Mouse (Mus musculus): ENCODE measurements at regions not wholly inside any gene's neighbourhood (a gene's known extent, or its start where the extent isn't known, plus 50 kb on each side); places are given as distances from the start of the nearest gene placed in this dataset.

DNA sequence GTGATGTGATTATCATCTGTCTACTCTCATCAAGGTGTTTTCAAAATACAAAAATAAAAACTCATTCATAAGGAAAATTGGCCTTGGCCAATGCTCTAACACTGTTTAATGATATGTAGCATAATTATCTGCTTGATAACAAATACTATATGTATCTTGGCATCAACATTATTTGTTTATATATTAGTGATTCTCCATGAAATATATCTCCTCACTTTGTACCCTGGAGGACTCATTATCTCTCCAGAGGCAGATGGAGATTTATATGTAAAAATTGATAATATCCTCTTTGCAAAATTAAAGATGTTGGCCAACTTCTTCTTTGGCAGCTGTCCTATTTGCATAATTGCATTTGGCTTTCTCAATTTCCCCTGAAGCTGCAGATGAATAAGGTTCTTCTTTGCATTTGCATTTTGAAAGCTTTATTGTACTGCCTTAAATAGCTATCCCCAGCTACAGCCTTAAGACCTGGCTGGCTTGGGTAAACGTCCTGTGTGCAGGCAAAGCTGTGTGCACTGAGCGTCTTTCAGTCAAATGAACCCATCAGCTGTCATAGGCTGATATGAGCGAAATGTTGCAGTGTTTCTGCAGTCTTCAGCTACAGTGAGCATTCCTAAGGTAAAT lies 124.7 kb upstream of the Otogl start:
- ATAC-seq (replicated peaks; ENCODE audit: low FRiP score, low TSS enrichment, poor library complexity, severe bottlenecking) = no peak

DNA sequence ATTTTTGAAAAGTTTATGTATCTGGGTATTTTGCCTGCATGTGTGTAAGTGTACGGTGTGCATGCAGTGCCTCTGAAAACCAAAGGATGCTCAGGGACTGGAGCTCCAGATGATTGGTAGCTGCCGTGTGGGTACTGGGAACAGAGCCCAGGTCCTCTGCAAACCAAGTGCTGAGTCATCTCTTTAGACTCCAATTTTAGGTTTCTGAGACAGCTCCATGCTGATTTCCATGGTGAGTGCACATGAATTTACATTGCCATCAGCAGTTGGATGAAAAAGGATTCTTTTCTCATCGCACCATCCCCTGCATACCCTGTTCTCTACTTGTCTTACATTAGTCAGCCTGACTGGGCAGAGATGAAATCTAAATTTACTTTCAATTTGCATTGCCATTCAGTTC lies 122.1 kb upstream of the Otogl start:
- ATAC-seq (replicated peaks; ENCODE audit: low FRiP score, low TSS enrichment, poor library complexity, severe bottlenecking) = 0 out of 2 replicates have a peak, but pooled peaks have one; percentile 5

DNA sequence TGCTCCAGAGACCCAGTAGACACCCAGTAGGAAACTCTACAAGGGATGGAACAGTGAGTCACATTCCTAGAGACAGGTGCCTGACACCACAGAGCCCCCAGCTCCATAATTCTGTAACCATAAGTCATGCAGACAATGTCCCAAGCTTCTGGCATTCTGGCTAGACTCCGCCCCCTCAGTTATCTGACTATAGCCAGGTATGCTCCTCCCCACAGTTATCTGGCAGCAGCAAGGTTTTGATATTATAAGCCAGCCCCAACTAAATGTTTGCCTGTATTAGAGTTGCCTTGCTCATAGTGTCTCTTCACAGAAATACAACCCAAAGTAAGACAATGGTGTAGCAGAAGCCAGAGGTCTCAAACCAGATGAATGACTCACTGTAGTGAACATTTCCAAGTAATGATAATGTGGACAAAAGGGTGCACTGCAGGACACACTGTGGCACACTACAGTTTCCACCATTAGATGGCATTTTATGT lies 121.4 kb upstream of the Otogl start:
- ATAC-seq (replicated peaks; ENCODE audit: low FRiP score, low TSS enrichment, poor library complexity, severe bottlenecking) = peak; percentile 92

DNA sequence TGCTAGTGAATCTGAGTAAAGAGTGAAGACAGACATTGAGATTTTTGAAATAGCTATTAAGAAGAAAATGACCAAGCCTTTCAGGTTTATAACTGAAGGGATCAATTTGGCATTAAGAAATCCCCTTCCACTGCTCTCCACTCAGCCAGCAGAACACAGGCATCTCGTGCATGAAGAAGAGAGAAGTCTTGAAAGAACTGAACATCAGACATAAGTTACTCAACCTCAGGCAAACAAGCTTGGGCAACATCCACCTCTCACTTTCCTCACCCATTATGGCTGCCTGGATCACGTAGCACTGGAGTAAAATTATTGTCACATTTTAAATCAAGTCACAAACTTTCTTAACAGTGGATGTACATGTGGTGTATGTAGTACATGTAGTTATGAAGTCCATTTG lies 115.6 kb upstream of the Otogl start:
- ATAC-seq (replicated peaks; ENCODE audit: low FRiP score, low TSS enrichment, poor library complexity, severe bottlenecking) = no peak

DNA sequence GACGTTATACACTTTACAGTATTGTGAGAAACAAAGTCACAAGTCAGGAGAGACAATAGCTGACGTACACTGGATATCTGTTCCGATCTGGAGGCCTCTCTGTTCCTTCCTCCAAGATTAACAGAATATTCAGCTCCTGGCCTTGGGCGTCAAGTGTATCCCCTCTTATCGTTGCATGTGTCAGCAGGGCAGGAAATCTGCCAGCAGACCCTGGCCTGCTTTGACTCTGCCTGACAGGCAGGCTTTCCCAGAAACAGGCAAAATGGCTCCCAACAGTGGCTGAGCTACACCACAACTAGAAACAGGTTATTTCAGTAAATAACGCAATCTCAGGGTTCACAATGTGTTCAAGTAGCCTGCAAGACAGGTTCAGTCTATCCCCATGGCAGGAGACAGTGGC lies 112.3 kb upstream of the Otogl start:
- no peak for ATAC-seq (replicated peaks; ENCODE audit: low FRiP score, low TSS enrichment, poor library complexity, severe bottlenecking)

DNA sequence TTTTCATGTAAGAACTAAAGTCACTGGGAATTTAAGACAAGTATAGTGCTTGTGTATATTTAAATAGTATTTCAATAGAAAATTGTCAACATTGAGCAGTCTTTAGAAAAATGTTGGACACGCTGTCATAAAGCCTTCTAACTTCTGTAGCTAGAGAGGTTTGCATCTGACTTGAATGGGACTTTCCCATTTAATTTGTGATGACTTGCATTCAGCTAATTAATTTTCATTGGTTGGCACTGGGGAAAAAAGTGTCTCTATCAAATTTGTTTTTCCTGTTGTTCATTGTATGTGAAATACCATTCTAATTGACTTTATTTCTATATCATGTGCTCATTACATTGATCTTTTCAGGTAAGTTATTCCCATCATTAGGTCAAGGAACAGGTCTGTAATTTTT lies 104.6 kb upstream of the Otogl start:
- ATAC-seq (replicated peaks; ENCODE audit: low FRiP score, low TSS enrichment, poor library complexity, severe bottlenecking) = no peak

DNA sequence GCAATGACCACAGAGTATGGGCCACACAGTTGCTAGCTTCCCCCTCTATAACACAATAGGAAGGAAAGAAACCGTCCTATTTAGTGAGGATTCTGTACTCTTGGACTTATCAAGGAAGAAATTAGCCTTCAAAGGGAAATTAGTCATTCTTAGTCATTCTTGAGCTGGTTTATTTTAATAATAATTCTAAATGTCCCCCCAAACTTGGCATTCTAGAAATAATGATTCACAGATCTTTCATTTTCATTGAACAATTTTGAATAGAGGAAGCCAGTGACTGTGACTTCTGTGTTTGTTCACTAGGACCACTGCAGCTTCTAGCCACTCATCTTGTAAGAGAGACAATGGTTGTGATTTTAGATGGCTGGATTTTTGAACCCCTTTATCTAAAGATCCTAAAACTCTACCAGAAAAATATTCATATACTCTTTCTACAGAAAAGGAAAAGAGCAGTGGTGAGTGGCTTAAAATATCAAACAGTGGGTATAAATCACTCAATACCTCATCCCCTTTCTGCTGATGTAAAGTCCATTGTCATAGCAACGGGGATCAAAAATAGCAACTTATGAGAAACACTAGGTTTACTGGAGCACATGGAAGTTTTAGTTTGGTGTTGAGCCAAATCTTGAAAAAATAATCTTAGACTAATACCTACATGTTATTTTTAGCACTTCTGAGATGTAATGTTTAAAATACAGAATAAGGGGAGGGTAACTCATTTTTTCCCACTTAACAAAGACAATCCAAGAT lies 83.1 kb upstream of the Otogl start:
- no peak for ATAC-seq (replicated peaks; ENCODE audit: low FRiP score, low TSS enrichment, poor library complexity, severe bottlenecking)

DNA sequence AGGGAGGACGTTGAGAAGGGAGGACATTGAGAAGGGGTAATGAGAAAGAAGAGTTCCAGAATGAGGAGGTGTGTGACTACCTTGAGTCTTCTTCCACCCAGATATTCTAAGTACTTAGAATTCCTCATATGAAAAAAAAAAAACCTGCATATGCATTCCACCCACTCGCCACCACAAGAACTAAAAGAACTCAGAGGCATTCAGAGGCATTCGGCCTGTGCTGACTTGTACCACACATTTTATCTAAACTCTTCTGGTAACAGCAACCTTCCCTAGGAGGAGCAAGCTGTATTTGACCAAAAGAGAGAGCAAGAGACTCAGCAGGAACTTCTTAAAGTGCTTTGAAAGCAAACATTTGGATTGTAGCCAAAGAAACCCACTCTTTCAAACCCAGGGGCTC lies 80.7 kb upstream of the Otogl start:
- ATAC-seq (replicated peaks; ENCODE audit: low FRiP score, low TSS enrichment, poor library complexity, severe bottlenecking) = no peak

DNA sequence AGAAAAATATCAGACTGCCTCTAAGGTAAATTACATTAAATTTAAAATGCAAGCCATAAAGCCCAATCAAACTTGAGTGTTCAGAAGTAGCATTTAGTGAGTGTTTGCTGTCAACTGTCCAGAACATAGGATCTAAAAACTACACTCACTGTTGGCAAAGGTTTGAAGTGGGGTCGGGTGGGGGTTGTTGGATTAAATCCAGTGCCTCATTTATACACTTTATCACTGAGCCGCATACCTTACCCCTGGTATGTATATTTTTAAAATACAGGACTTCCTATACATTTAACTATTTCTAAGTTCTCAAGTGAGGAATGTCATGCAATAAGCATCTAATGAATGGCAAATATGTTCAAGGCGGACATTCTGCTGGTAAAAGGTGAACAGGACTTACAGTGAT lies 78.6 kb upstream of the Otogl start:
- ATAC-seq (replicated peaks; ENCODE audit: low FRiP score, low TSS enrichment, poor library complexity, severe bottlenecking) = no peak

DNA sequence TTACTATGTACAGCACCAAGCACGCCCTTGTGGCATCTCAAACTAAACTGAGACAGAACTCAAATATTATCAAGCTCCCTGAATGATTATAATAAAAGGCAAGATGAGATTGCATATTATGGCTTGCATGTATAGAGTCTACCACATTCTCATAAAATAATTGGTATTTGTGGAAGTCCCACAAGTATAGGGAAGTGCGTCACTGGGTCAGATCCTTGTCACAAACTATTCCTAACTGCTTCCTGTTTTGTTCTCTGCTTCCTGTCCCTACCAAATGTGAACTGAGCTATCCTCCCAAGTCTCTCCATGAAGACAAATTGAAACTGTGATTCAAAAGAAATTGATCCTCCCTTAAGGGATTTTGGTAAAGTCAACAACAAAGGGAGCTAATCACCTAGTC lies 78.0 kb upstream of the Otogl start:
- no peak for ATAC-seq (replicated peaks; ENCODE audit: low FRiP score, low TSS enrichment, poor library complexity, severe bottlenecking)

DNA sequence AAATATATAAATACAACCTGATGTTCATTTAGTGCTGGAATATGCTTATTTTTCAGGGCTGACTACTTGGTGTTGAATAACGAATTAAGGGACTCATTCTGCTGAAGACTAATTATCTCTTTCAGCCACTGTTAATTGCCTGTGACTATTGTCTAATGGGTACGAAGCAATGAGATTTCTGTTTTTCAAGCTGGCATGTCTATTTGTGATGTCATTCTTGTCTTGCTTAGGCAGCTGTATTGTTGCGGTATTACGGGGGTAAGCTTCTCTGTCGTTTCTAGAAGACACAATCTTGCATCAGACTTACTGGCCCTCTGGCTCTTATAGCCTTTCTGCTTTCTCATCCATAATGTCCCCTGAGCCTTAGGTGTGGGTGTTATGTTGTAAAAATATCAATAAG lies 70.7 kb upstream of the Otogl start:
- ATAC-seq (replicated peaks; ENCODE audit: low FRiP score, low TSS enrichment, poor library complexity, severe bottlenecking) = no peak

DNA sequence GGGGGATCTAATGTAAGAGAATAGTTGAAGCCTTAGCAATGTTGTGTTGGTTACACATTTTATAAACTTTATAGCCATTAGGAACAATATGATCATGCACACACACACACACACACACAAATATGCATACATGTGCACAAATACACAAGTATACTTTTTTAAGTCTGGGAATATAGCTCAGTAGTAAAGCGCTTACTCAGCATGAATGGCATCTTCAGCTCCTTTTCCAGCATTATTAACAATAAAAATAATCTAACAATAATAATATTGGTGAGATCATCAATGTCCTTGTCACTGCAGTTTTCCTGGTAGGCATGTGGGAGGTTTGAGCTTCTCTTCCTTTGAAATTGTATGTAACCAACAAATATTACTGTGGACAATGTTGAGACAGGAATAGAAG lies 70.1 kb upstream of the Otogl start:
- no peak for ATAC-seq (replicated peaks; ENCODE audit: low FRiP score, low TSS enrichment, poor library complexity, severe bottlenecking)

DNA sequence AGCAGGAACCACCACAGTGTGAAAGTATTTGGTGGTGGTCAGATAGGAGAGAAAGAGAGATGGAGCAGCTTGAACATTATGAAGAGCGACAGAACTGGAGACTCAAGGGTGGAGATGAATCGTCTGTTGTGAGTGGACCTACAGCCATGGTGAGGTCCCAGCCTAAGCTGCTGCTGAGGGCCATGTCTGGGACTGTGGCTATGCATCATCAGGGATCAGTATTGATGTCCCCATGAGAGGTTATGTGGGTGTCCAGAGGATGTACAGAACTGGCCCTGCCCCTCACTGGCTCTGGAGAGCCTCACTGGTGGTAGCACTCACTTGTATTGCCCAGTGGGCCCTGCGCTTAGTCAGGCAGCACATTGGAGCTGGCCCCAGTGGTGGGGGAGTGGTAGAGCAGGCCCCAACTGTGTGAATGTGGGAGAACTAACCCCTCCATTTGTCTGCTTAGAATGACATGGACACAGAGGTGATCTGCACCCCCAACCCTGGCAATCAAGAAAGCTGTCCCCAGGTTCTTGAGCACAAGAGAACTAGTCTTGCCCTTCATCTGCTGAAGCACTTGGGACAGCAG lies 64.5 kb upstream of the Otogl start:
- ATAC-seq (replicated peaks; ENCODE audit: low FRiP score, low TSS enrichment, poor library complexity, severe bottlenecking) = no peak

DNA sequence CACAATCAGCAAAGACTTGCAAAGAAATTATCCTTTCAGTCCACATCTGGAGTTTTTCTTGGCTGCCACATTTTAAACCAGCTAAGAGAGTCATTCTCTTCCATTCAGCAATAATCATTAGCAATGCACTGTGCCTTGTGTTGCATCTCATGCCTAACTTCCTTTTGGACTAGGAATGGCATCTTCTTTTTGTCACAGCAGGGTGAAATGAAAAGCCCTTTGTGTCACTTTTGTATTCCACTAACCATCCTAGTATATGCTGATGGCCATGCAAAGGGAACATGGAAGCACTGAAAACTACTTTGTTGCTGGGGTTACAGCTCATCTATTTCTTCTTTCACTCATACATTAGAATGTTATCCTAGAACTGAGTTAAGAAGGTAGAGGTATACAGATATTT lies 59.8 kb upstream of the Otogl start:
- ATAC-seq (replicated peaks; ENCODE audit: low FRiP score, low TSS enrichment, poor library complexity, severe bottlenecking) = no peak

DNA sequence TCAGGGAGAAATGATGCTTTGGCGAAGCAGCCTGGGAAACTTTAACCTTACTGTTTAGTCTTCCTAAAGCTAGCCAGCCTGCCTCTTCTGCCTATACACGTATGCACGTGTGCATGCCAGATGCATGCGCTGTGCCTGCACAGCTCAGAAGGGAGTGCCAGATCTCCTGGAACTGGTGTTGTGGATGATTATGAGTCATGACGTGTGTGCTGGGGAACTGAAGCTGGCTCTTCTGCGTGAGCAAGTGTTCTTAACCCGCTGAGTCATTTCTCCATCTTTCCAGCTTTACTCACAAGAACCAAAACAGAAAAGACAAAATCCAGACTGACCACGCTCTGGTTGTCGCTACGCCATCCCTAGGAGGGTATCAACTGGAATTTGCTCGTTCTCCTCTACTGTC lies 55.1 kb upstream of the Otogl start:
- ATAC-seq (replicated peaks; ENCODE audit: low FRiP score, low TSS enrichment, poor library complexity, severe bottlenecking) = no peak

DNA sequence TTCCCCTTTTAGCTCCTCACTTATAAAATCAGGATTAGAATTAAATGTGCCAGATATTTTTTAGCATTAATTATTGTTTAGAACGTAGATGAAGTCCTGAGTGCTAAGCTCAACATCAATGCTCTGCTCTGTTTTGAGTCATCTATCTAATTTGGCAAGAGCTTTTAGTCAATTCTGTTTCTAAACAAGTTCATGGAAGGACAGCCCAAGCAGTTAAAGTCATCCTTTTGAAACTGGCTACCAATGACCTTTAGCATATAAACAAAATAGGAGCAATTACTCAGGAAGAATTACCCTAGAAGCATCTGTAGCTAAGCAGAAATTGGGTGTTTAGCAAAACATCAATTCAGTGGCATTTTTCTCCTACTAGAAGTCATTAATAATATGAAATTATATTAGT lies 52.1 kb upstream of the Otogl start:
- no peak for ATAC-seq (replicated peaks; ENCODE audit: low FRiP score, low TSS enrichment, poor library complexity, severe bottlenecking)

DNA sequence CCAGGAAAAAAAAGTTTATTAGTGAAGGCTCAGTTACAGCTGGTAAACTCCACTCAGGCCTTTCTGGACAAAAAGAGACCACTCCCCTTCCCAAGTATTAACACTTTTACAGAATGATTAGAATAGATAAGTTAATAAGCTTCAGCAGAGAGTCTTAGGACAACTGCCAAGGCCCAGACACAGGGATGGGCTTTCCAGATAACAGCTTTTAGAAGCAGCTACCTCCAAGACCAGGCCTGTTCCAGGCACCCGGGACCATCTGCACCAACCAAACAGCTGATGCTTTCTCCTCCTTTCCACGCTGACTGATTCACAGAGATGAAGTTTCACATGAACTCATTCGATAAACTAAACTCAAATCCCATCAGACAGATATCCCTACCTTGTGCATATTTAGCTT lies 50.2 kb upstream of the Otogl start:
- peak; percentile 98 for ATAC-seq (replicated peaks; ENCODE audit: low FRiP score, low TSS enrichment, poor library complexity, severe bottlenecking)

Data from megakaryocyte-erythroid progenitor cell, adult 5-6 weeks (primary cell).